Mouse (Mus musculus) cerebellum, adult (tissue): ENCODE results near the gene B2m.
"Not testable (repeated sequence)": the region's sequence is repeated elsewhere in the genome, so short reads cannot be mapped to it uniquely, and the experiment has no call there.

Experiments used
- ATAC-seq: cut with Nextera tagmentation; 2 replicates; pipeline ENCODE4 v1.9.2; 2017; ENCODE audit warnings: mild to moderate bottlenecking, moderate library complexity, mixed read lengths; ENCODE audit not compliant: insufficient number of reproducible peaks, low FRiP score, low TSS enrichment

Gene B2m

GRCm38 (mm10) chr2:122147508-122148241 lies at the start of gene B2m:
Gene B2m (plus strand): TSS chr2:122147686.
- peak; percentile 99 for ATAC-seq

GRCm38 (mm10) chr2:122097686-122098085 lies 49.8 kb upstream of the B2m start:
- ATAC-seq, result not testable (repeated sequence)

GRCm38 (mm10) chr2:122102070-122102469 lies 45.4 kb upstream of the B2m start:
- ATAC-seq, result no peak

GRCm38 (mm10) chr2:122108101-122108500 lies 39.4 kb upstream of the B2m start:
- no peak for ATAC-seq

GRCm38 (mm10) chr2:122109714-122110113 lies 37.8 kb upstream of the B2m start:
- ATAC-seq, result no peak

GRCm38 (mm10) chr2:122116888-122117287 lies 30.6 kb upstream of the B2m start:
- no peak for ATAC-seq

GRCm38 (mm10) chr2:122117961-122118958 lies 29.2 kb upstream of the B2m start, which contains the start of gene Spg11:
Gene Spg11 (minus strand): TSS chr2:122118386.
- peak; percentile 99 for ATAC-seq

GRCm38 (mm10) chr2:122125680-122126572 lies 21.6 kb upstream of the B2m start:
- ATAC-seq, result no peak

GRCm38 (mm10) chr2:122126765-122127347 lies 20.6 kb upstream of the B2m start:
- no peak for ATAC-seq

- ATAC-seq, result no peak
These were observed 19.9 kb upstream of the B2m start for GRCm38 (mm10) chr2:122127635-122128034.

GRCm38 (mm10) chr2:122132078-122132477 lies 15.4 kb upstream of the B2m start:
- no peak for ATAC-seq

GRCm38 (mm10) chr2:122132618-122133017 lies 14.9 kb upstream of the B2m start:
- no peak for ATAC-seq

GRCm38 (mm10) chr2:122137839-122138465 lies 9.5 kb upstream of the B2m start:
- ATAC-seq, result no peak

- ATAC-seq, result no peak
These were observed 6.7 kb upstream of the B2m start for GRCm38 (mm10) chr2:122140815-122141214.

GRCm38 (mm10) chr2:122141332-122141967 lies 6.0 kb upstream of the B2m start:
- no peak for ATAC-seq

- no peak for ATAC-seq
These were observed 4.4 kb upstream of the B2m start for GRCm38 (mm10) chr2:122143111-122143510.

GRCm38 (mm10) chr2:122145756-122146155 lies 1.7 kb upstream of the B2m start:
- no peak for ATAC-seq

- no peak for ATAC-seq
These were observed 799 bp upstream of the B2m start for GRCm38 (mm10) chr2:122146687-122147086.
